ENCODE assay signal across 28 mouse cellular contexts in the genomic region with DNA sequence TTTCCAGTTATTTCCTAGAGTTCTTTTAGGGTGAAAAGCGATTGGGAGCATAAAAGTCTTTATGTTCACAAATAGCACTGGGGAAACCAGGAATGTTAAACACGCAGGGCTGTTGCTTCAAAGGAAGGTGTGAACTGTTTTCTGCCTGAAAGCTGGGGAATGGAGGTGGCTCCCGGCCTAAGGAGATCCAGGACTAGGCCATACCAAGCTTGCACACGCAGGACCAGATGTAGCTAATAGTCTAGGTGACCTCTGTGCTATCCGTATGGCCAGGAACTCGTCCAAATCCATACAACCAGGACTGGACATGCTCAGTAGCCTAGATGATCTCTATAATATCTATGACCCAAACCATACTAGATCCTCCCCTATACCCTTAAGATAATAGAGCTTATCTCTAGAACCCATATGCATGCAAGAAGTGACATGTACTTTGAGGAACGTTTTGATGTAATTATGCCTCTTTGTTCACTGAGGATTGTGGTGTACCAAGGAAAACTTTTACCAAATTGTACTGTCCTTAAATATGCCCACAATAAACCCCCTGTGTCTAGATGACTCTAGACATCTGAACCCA. TPM values are rescaled to one million over a fixed set of nuclear protein-coding genes. Genes with fewer than 3 reads are reported as not detected.
DNase-seq lines count a peak whose midpoint lies in the region; ATAC-seq and TF ChIP-seq lines count a peak whose summit lies in the region.
"Had no signal": no experiment of that assay in that cellular context is flagged by ENCODE, and none has a peak within 500 bp of the region (broad histone marks: within the 10 kb centered on the region; RNA-seq: fewer than 3 reads in every experiment).

No protein-coding gene starts in this region.

- ATAC-seq in liver, embryonic 12.5 days = peak; percentile 89
- no peak for ATAC-seq in liver, postnatal 0 days
- peak; percentile 94 for ATAC-seq in liver, embryonic 13.5 days (ENCODE audit: low read depth)
- ATAC-seq in liver, embryonic 16.5 days (ENCODE audit: low read depth) = peak; percentile 87
- ATAC-seq in intestine, postnatal 0 days = no peak
- ATAC-seq: forebrain, embryonic 14.5 days; Patski had no signal

- peaks cover 42% of the 10 kb centered on the region for H3K36me3 ChIP-seq in liver, embryonic 12.5 days
- H3K36me3 ChIP-seq in liver, postnatal 0 days (replicated peaks; ENCODE audit: insufficient read depth, low read length) = peaks cover 28% of the 10 kb centered on the region
- peaks cover 12 to 13% of the 10 kb centered on the region in 2 experiments for H3K36me3 ChIP-seq in MEL (ENCODE audit: control insufficient read depth in 1 of 2, insufficient read depth in 2 of 2, low read length in 2 of 2)
- peaks cover 24% of the 10 kb centered on the region for H3K36me3 ChIP-seq in liver, embryonic 13.5 days
- H3K36me3 ChIP-seq in liver, embryonic 16.5 days (ENCODE audit: control insufficient read depth, insufficient read depth) = peaks cover 5% of the 10 kb centered on the region; the same call in 1 of the 2 replicates
- peaks cover 47% of the 10 kb centered on the region for H3K36me3 ChIP-seq in intestine, postnatal 0 days (ENCODE audit: control insufficient read depth, insufficient read depth)

- no peak for TF ChIP-seq RAD21 in MEL (IDR thresholded peaks at IDR 0.05; ENCODE audit: low read depth, low read length)

- no peaks in the 10 kb centered on the region for H3K27me3 ChIP-seq in liver, embryonic 12.5 days (replicated peaks)
- H3K27me3 ChIP-seq in liver, postnatal 0 days (ENCODE audit: insufficient read depth, low read length) = no peaks in the 10 kb centered on the region
- H3K27me3 ChIP-seq in MEL (ENCODE audit: control insufficient read depth in 1 of 2, insufficient read depth in 2 of 2, low read length in 2 of 2) = no peaks in the 10 kb centered on the region
- no peaks in the 10 kb centered on the region for H3K27me3 ChIP-seq in liver, embryonic 13.5 days
- H3K27me3 ChIP-seq in liver, embryonic 16.5 days (ENCODE audit: control insufficient read depth, insufficient read depth, low read depth, low read length) = no peaks in the 10 kb centered on the region
- H3K27me3 ChIP-seq in intestine, postnatal 0 days (replicated peaks; ENCODE audit: control insufficient read depth, insufficient read depth, low read length) = no peaks in the 10 kb centered on the region
- H3K27me3 ChIP-seq: CH12.LX; hindbrain, embryonic 12.5 days; hindbrain, embryonic 15.5 days; Patski had no signal

- WGBS in liver, embryonic 12.5 days (ENCODE audit: insufficient replicate concordance) = 62% methylated on average over 7 of the region's 7 CpGs
- 73% methylated on average over 7 of the region's 7 CpGs for WGBS in liver, postnatal 0 days (ENCODE audit: insufficient replicate concordance)
- 62% methylated on average over 7 of the region's 7 CpGs for WGBS in liver, embryonic 13.5 days (ENCODE audit: insufficient replicate concordance)
- WGBS in liver, embryonic 16.5 days (ENCODE audit: insufficient replicate concordance) = 60% methylated on average over 7 of the region's 7 CpGs
- WGBS in intestine, postnatal 0 days = 91% methylated on average over 7 of the region's 7 CpGs

- no peak overlapping the region for H3K27ac ChIP-seq in liver, embryonic 12.5 days
- no peak overlapping the region for H3K27ac ChIP-seq in liver, postnatal 0 days (ENCODE audit: low read depth)
- no peak overlapping the region for H3K27ac ChIP-seq in MEL (ENCODE audit: control insufficient read depth, low read depth, low read length)
- no peak overlapping the region for H3K27ac ChIP-seq in liver, embryonic 13.5 days
- no peak overlapping the region for H3K27ac ChIP-seq in liver, embryonic 16.5 days (ENCODE audit: low read length)
- H3K27ac ChIP-seq in intestine, postnatal 0 days (ENCODE audit: low read depth, low read length) = no peak overlapping the region
- H3K27ac ChIP-seq: gastrocnemius, adult 2 months; hindbrain, embryonic 12.5 days; hindbrain, embryonic 15.5 days had no signal

- TF ChIP-seq EP300 in liver, postnatal 0 days (IDR thresholded peaks at IDR 0.05; ENCODE audit: low read depth) = no peak
- no peak for TF ChIP-seq EP300 in MEL (IDR thresholded peaks at IDR 0.05; ENCODE audit: low read depth in 1 of 2, low read length in 2 of 2)

- no peak overlapping the region for H3K4me2 ChIP-seq in liver, embryonic 12.5 days
- no peak overlapping the region for H3K4me2 ChIP-seq in liver, postnatal 0 days (ENCODE audit: low read depth, low read length)
- H3K4me2 ChIP-seq in liver, embryonic 13.5 days = no peak overlapping the region
- no peak overlapping the region for H3K4me2 ChIP-seq in liver, embryonic 16.5 days (ENCODE audit: low read depth, low read length)
- H3K4me2 ChIP-seq in intestine, postnatal 0 days (replicated peaks; ENCODE audit: low read depth) = no peak overlapping the region
- H3K4me2 ChIP-seq: heart, embryonic 11.5 days; hindbrain, embryonic 12.5 days; hindbrain, embryonic 15.5 days had no signal

- DNase-seq in liver, postnatal 0 days = no peak
- peak; percentile 9 for DNase-seq in MEL (ENCODE audit: low read depth, low spot score)
- DNase-seq in liver, embryonic 13.5 days = no peak
- no peak for DNase-seq in Muller cell, postnatal 12 days (ENCODE audit: inconsistent ontology term)
- DNase-seq in frontal cortex, postnatal 14 days (ENCODE audit: low spot score in 2 of 2) = no peak
- DNase-seq: adrenal gland, postnatal 10 days; adrenal gland, postnatal 36 days; B cell, adult 2 months; cerebellum, adult 11 months; cerebellum, adult 8-10 months; cerebellum, postnatal 10 days; gastrocnemius, adult 2 months; gastrocnemius, postnatal 14 days; heart, adult 11 months had no signal

- peaks cover 7% of the 10 kb centered on the region for H3K4me1 ChIP-seq in liver, embryonic 12.5 days
- no peaks in the 10 kb centered on the region for H3K4me1 ChIP-seq in liver, postnatal 0 days (ENCODE audit: insufficient read depth)
- H3K4me1 ChIP-seq in MEL (ENCODE audit: control insufficient read depth in 1 of 2, insufficient read depth in 2 of 2, low read length in 2 of 2) = peaks cover 2 to 4% of the 10 kb centered on the region in 2 experiments; a peak in 3 of 4 replicates
- H3K4me1 ChIP-seq in liver, embryonic 13.5 days (replicated peaks) = peaks cover 12% of the 10 kb centered on the region; the same call in 1 of the 2 replicates
- peaks cover 2% of the 10 kb centered on the region; the same call in 1 of the 2 replicates for H3K4me1 ChIP-seq in liver, embryonic 16.5 days (ENCODE audit: control insufficient read depth, low read depth, low read length)
- H3K4me1 ChIP-seq in intestine, postnatal 0 days (replicated peaks; ENCODE audit: control insufficient read depth, insufficient read depth, low read length) = no peaks in the 10 kb centered on the region
- H3K4me1 ChIP-seq: hindbrain, embryonic 12.5 days; hindbrain, embryonic 15.5 days had no signal

- TF ChIP-seq POLR2A in MEL (IDR thresholded peaks at IDR 0.05; ENCODE audit: control insufficient read depth in 1 of 2, insufficient read depth in 1 of 2, low read depth in 1 of 2, low read length in 2 of 2, poor library complexity in 1 of 2) = no peak

- H3K9ac ChIP-seq in liver, embryonic 12.5 days = no peak overlapping the region
- H3K9ac ChIP-seq in liver, postnatal 0 days (replicated peaks) = no peak overlapping the region
- H3K9ac ChIP-seq in MEL (ENCODE audit: control insufficient read depth, low read depth, low read length, poor library complexity, severe bottlenecking) = no peak overlapping the region
- H3K9ac ChIP-seq in liver, embryonic 13.5 days = no peak overlapping the region
- H3K9ac ChIP-seq in liver, embryonic 16.5 days (ENCODE audit: low read depth, low read length) = no peak overlapping the region
- no peak overlapping the region for H3K9ac ChIP-seq in intestine, postnatal 0 days (ENCODE audit: low read depth, low read length)
- H3K9ac ChIP-seq: hindbrain, embryonic 12.5 days; hindbrain, embryonic 15.5 days had no signal

- TF ChIP-seq CTCF in liver, postnatal 0 days (IDR thresholded peaks at IDR 0.05; ENCODE audit: low read depth) = no peak
- TF ChIP-seq CTCF in MEL (IDR thresholded peaks at IDR 0.05 in 2 of 3, conservative IDR thresholded peaks at IDR 0.05 in 1 of 3; ENCODE audit: control insufficient read depth in 1 of 3, insufficient read depth in 1 of 3, low read depth in 2 of 3, low read length in 3 of 3, poor library complexity in 1 of 3, severe bottlenecking in 1 of 3) = no peak
- no peak for TF ChIP-seq CTCF in intestine, postnatal 0 days (IDR thresholded peaks at IDR 0.05; ENCODE audit: low read depth)

- no peaks in the 10 kb centered on the region for H3K79me2 ChIP-seq in MEL (ENCODE audit: control insufficient read depth, insufficient read depth, low read length, poor library complexity)

- no peak overlapping the region for H3K4me3 ChIP-seq in liver, embryonic 12.5 days
- no peak overlapping the region for H3K4me3 ChIP-seq in liver, postnatal 0 days (ENCODE audit: low read depth, low read length)
- no peak overlapping the region for H3K4me3 ChIP-seq in MEL (ENCODE audit: control insufficient read depth in 1 of 2, insufficient read depth in 1 of 2, low read depth in 2 of 2, low read length in 2 of 2)
- H3K4me3 ChIP-seq in liver, embryonic 13.5 days (replicated peaks) = no peak overlapping the region
- H3K4me3 ChIP-seq in liver, embryonic 16.5 days (ENCODE audit: low read depth, low read length) = no peak overlapping the region
- no peak overlapping the region for H3K4me3 ChIP-seq in intestine, postnatal 0 days (ENCODE audit: low read depth, low read length)
- H3K4me3 ChIP-seq: gastrocnemius, adult 2 months; hindbrain, embryonic 12.5 days; hindbrain, embryonic 15.5 days had no signal

- H3K9me3 ChIP-seq in liver, embryonic 12.5 days (replicated peaks) = no peaks in the 10 kb centered on the region
- H3K9me3 ChIP-seq in liver, postnatal 0 days (ENCODE audit: low read length) = no peaks in the 10 kb centered on the region
- no peaks in the 10 kb centered on the region for H3K9me3 ChIP-seq in MEL (replicated peaks; ENCODE audit: insufficient read depth, low read length)
- no peaks in the 10 kb centered on the region for H3K9me3 ChIP-seq in liver, embryonic 13.5 days (replicated peaks)
- no peaks in the 10 kb centered on the region for H3K9me3 ChIP-seq in liver, embryonic 16.5 days (replicated peaks; ENCODE audit: control insufficient read depth, low read length)
- no peaks in the 10 kb centered on the region for H3K9me3 ChIP-seq in intestine, postnatal 0 days (ENCODE audit: control insufficient read depth)
- H3K9me3 ChIP-seq: hindbrain, embryonic 12.5 days; hindbrain, embryonic 15.5 days had no signal

RNA-seq across cellular contexts. Expression of a gene that starts 15.2 kb away (rescaled TPM):
- polyA plus RNA-seq in liver, embryonic 12.5 days (2016; fragmentation: Nextera tagmentation; extraction: Ambion mirVana) = not detected in 2 replicates
- not detected in 2 replicates for polyA plus RNA-seq in liver, postnatal 0 days (2015; fragmentation: Nextera tagmentation; extraction: Ambion mirVana)
- not detected in 2 replicates for total RNA-seq in MEL (2012; rRNA removed)
- polyA plus RNA-seq in MEL (2012; ENCODE audit: insufficient read depth in 1 of 2, insufficient read length in 2 of 2, low read depth in 1 of 2, low replicate concordance in 2 of 2, missing spikeins in 1 of 2) = not detected
- not detected in 2 replicates for polyA plus RNA-seq in liver, embryonic 13.5 days (2015; fragmentation: Nextera tagmentation; extraction: Ambion mirVana)
- polyA plus RNA-seq in liver, embryonic 16.5 days (2015; fragmentation: Nextera tagmentation; extraction: Ambion mirVana) = not detected in 2 replicates
- 0.50 and 0.69 TPM in 2 replicates for polyA plus RNA-seq in intestine, postnatal 0 days (2015; fragmentation: Nextera tagmentation; extraction: Ambion mirVana)
- total RNA-seq: CH12.LX; hematopoietic stem cell, adult 5-6 weeks had no signal
- polyA plus RNA-seq: embryonic facial prominence, embryonic 11.5 days; forebrain, embryonic 11.5 days; forebrain, embryonic 14.5 days; heart, embryonic 11.5 days; heart, embryonic 14.5 days; heart, postnatal 0 days; hindbrain, embryonic 12.5 days; hindbrain, embryonic 15.5 days; Patski had no signal

RNA-seq across cellular contexts. Expression of a gene that starts 23.7 kb away (rescaled TPM):
- polyA plus RNA-seq in liver, embryonic 12.5 days (2016; fragmentation: Nextera tagmentation; extraction: Ambion mirVana) = 19.2 and 21.4 TPM in 2 replicates
- polyA plus RNA-seq in liver, postnatal 0 days (2015; fragmentation: Nextera tagmentation; extraction: Ambion mirVana) = 19.9 and 23.3 TPM in 2 replicates
- total RNA-seq in MEL (2012; rRNA removed) = 17.3 and 20.4 TPM in 2 replicates
- polyA plus RNA-seq in MEL (2012; ENCODE audit: insufficient read depth in 1 of 2, insufficient read length in 2 of 2, low read depth in 1 of 2, low replicate concordance in 2 of 2, missing spikeins in 1 of 2) = 100 to 1,000 TPM in 1 of 2 experiments, 10 to 100 TPM in 1; 24.7 to 344 TPM
- polyA plus RNA-seq in liver, embryonic 13.5 days (2015; fragmentation: Nextera tagmentation; extraction: Ambion mirVana) = 19.0 and 19.7 TPM in 2 replicates
- polyA plus RNA-seq in liver, embryonic 16.5 days (2015; fragmentation: Nextera tagmentation; extraction: Ambion mirVana) = 20.9 and 22.7 TPM in 2 replicates
- polyA plus RNA-seq in intestine, postnatal 0 days (2015; fragmentation: Nextera tagmentation; extraction: Ambion mirVana) = 35.0 and 43.1 TPM in 2 replicates

Comparison
In these comparisons a context has a peak if more than half of its experiments do, and no peak if none do; other contexts are left out.
1. ATAC-seq: peak in liver, embryonic 12.5 days (single experiment), liver, embryonic 13.5 days (single experiment) and liver, embryonic 16.5 days (single experiment); none in liver, postnatal 0 days (single experiment) and intestine, postnatal 0 days (single experiment).